In the genomic region with DNA sequence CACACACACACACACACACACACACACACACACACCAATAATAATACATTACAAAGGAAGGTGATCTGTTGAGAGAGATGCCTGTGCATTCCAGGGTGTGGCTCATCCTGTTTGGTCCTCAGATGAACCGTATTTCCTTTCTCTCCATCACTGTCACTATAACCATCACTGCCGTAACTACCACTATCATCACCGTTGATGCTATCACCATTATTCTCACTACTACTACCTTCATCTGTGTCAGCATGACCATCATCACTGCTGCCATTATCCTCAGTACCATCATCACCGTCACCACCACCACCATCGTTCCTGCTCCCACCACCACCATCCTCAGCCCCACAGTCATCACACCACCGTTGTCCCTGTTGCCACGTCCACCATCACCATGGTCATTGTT, we compare ENCODE assay signal across 30 mouse cellular contexts. TPM values are rescaled to one million over a fixed set of nuclear protein-coding genes. Genes with fewer than 3 reads are reported as not detected.
DNase-seq lines count a peak whose midpoint lies in the region; ATAC-seq lines count a peak whose summit lies in the region.
"Had no signal": no experiment of that assay in that cellular context is flagged by ENCODE, and none has a peak within 500 bp of the region (broad histone marks: within the 10 kb centered on the region; RNA-seq: fewer than 3 reads in every experiment).

No protein-coding gene starts in this region.

- no peak overlapping the region for H3K4me3 ChIP-seq in forebrain, embryonic 12.5 days (replicated peaks)
- H3K4me3 ChIP-seq: embryonic facial prominence, embryonic 13.5 days; erythroblast, embryonic 14.5 days; forebrain, embryonic 13.5 days; heart, adult 2 months; heart, embryonic 10.5 days; heart, embryonic 13.5 days; intestine, embryonic 15.5 days had no signal

- no peaks in the 10 kb centered on the region for H3K9me3 ChIP-seq in forebrain, embryonic 12.5 days
- H3K9me3 ChIP-seq: embryonic facial prominence, embryonic 13.5 days; forebrain, embryonic 13.5 days; heart, embryonic 10.5 days; heart, embryonic 13.5 days; intestine, embryonic 15.5 days had no signal

- no peaks in the 10 kb centered on the region for H3K36me3 ChIP-seq in forebrain, embryonic 12.5 days (replicated peaks)
- H3K36me3 ChIP-seq: embryonic facial prominence, embryonic 13.5 days; heart, embryonic 10.5 days; heart, embryonic 13.5 days; intestine, embryonic 15.5 days had no signal

- no peak overlapping the region for H3K4me2 ChIP-seq in forebrain, embryonic 12.5 days
- H3K4me2 ChIP-seq: embryonic facial prominence, embryonic 13.5 days; forebrain, embryonic 13.5 days; heart, embryonic 13.5 days; hindbrain, embryonic 14.5 days; intestine, embryonic 15.5 days had no signal

- no peaks in the 10 kb centered on the region for H3K4me1 ChIP-seq in forebrain, embryonic 12.5 days
- H3K4me1 ChIP-seq: forebrain, embryonic 13.5 days; heart, embryonic 10.5 days; intestine, embryonic 15.5 days had no signal

- ATAC-seq in inflammation-experienced regulatory T-cells, adult 6 months = peak; percentile 78
- ATAC-seq in forebrain, embryonic 12.5 days (ENCODE audit: low FRiP score) = no peak
- ATAC-seq: forebrain, embryonic 13.5 days; forebrain, embryonic 16.5 days; hindbrain, postnatal 0 days; intestine, embryonic 15.5 days had no signal

- peak; percentile 84 for DNase-seq in CD4-positive helper T cell, adult 2 months (ENCODE audit: low read depth, low spot score)
- peak; percentile 82 for DNase-seq in CD4-positive, CD25-positive, alpha-beta regulatory T cell, adult 2 months (ENCODE audit: low read depth, low spot score)
- DNase-seq in T-cell, adult 2 months (ENCODE audit: low spot score) = peak; percentile 50
- no peak for DNase-seq in kidney, postnatal 4 days
- no peak for DNase-seq in retina, postnatal 1 day
- DNase-seq: adrenal gland, adult 2 months; adrenal gland, postnatal 14 days; cerebellum, adult 11 months; cerebellum, adult 2 months; cerebellum, adult 9-11 months; cerebellum, postnatal 25 days; gastrocnemius, postnatal 10 days; gastrocnemius, postnatal 36 days; heart, adult 2 months; heart, postnatal 14 days; heart, postnatal 4 days had no signal

- H3K27me3 ChIP-seq in forebrain, embryonic 12.5 days = no peaks in the 10 kb centered on the region
- H3K27me3 ChIP-seq: embryonic facial prominence, embryonic 13.5 days; forebrain, embryonic 13.5 days; heart, embryonic 13.5 days; intestine, embryonic 15.5 days had no signal

- H3K9ac ChIP-seq in forebrain, embryonic 12.5 days = no peak overlapping the region
- H3K9ac ChIP-seq: embryonic facial prominence, embryonic 13.5 days; forebrain, embryonic 13.5 days; heart, embryonic 13.5 days; hindbrain, embryonic 14.5 days; intestine, embryonic 15.5 days had no signal

- WGBS in forebrain, embryonic 12.5 days = 92% methylated on average over 7 of the region's 7 CpGs

- no peak overlapping the region for H3K27ac ChIP-seq in forebrain, embryonic 12.5 days
- H3K27ac ChIP-seq: embryonic facial prominence, embryonic 13.5 days; forebrain, embryonic 13.5 days; heart, adult 2 months; heart, embryonic 10.5 days; heart, embryonic 13.5 days; hindbrain, embryonic 14.5 days; hindbrain, postnatal 0 days; intestine, embryonic 15.5 days had no signal

RNA-seq across cellular contexts. Expression of gene Cd5, which starts 6.8 kb away (rescaled TPM):
- polyA plus RNA-seq in inflammation-experienced regulatory T-cells, adult 6 months (2017; shearing (Covaris generic)) = 100 to 1,000 TPM; 355 to 487 (median 480) TPM
- polyA plus RNA-seq in forebrain, embryonic 12.5 days (2016; fragmentation: Nextera tagmentation; extraction: Ambion mirVana) = not detected in 2 replicates
- polyA plus RNA-seq: erythroblast, embryonic 14.5 days; forebrain, embryonic 13.5 days; hindbrain, embryonic 11.5 days had no signal

RNA-seq across cellular contexts. Expression of gene Vps37c, which starts 43.4 kb away (rescaled TPM):
- 10 to 100 TPM; 11.4 to 15.9 (median 14.1) TPM for polyA plus RNA-seq in inflammation-experienced regulatory T-cells, adult 6 months (2017; shearing (Covaris generic))
- polyA plus RNA-seq in forebrain, embryonic 12.5 days (2016; fragmentation: Nextera tagmentation; extraction: Ambion mirVana) = 32.5 and 35.2 TPM in 2 replicates

RNA-seq across cellular contexts. Expression of gene Pga5, which starts 54.1 kb away (rescaled TPM):
- not detected for polyA plus RNA-seq in inflammation-experienced regulatory T-cells, adult 6 months (2017; shearing (Covaris generic))
- not detected in 2 replicates for polyA plus RNA-seq in forebrain, embryonic 12.5 days (2016; fragmentation: Nextera tagmentation; extraction: Ambion mirVana)
- polyA plus RNA-seq: adrenal gland, adult 2 months; C2C12; cerebellum, adult 2 months; embryonic facial prominence, embryonic 13.5 days; erythroblast, embryonic 14.5 days; forebrain, embryonic 13.5 days; forebrain, embryonic 16.5 days; heart, adult 2 months; heart, embryonic 10.5 days; heart, embryonic 13.5 days; heart, embryonic 16.5 days; hindbrain, embryonic 11.5 days; hindbrain, embryonic 14.5 days; hindbrain, postnatal 0 days had no signal

Comparison
In these comparisons a context has a peak if more than half of its experiments do, and no peak if none do; other contexts are left out.
1. DNase-seq: peak in CD4-positive helper T cell, adult 2 months (single experiment), CD4-positive, CD25-positive, alpha-beta regulatory T cell, adult 2 months (single experiment) and T-cell, adult 2 months (single experiment); none in kidney, postnatal 4 days (0 of 2) and retina, postnatal 1 day (single experiment).
2. RNA of gene Cd5, which starts 6.8 kb away (polyA plus RNA-seq): 355 to 487 TPM in inflammation-experienced regulatory T-cells, adult 6 months; not detected in forebrain, embryonic 12.5 days; every median in the first group is over 100 times any median in the second.